In the genomic region with DNA sequence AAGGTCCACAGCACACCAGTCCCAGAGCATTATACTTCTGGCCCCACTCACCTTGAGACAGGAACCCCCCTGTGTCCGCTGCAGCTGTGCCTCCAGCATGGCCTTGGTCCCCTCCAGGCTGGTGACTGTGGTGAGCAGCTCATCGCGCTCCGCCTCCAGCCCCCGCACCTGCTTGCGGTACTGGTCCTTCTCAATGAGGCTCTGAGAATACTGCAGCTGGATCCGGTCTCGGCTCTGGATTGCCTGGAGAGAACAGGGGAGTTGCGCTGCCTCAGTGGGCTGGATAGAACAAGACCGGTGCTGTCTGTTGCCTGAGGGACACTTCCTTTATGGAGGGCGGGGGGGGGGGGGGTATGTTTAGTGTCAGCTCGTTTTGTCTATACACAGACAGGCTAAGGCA, we compare ENCODE assay signal across 13 mouse cellular contexts. TPM values are rescaled to one million over a fixed set of nuclear protein-coding genes. Genes with fewer than 3 reads are reported as not detected.
DNase-seq lines count a peak whose midpoint lies in the region; ATAC-seq lines count a peak whose summit lies in the region.
"Had no signal": no experiment of that assay in that cellular context is flagged by ENCODE, and none has a peak within 500 bp of the region (broad histone marks: within the 10 kb centered on the region; RNA-seq: fewer than 3 reads in every experiment).

No protein-coding gene starts in this region.

- no peak overlapping the region for H3K9ac ChIP-seq in hindbrain, embryonic 12.5 days
- no peak overlapping the region for H3K9ac ChIP-seq in liver, embryonic 15.5 days
- H3K9ac ChIP-seq in stomach, embryonic 14.5 days (replicated peaks; ENCODE audit: low read depth, low read length), result no peak overlapping the region
- H3K9ac ChIP-seq: embryonic facial prominence, embryonic 13.5 days; forebrain, embryonic 13.5 days had no signal

- intact Hi-C loops in left cerebral cortex, postnatal 10 days (cut with DNase I), result no loop called here

- ATAC-seq in hindbrain, embryonic 12.5 days (ENCODE audit: low FRiP score), result no peak
- ATAC-seq in liver, embryonic 15.5 days (ENCODE audit: insufficient read depth), result no peak
- ATAC-seq in stomach, embryonic 14.5 days (ENCODE audit: insufficient number of reproducible peaks, insufficient read depth, low FRiP score, low read depth), result no peak
- ATAC-seq: forebrain, embryonic 13.5 days had no signal

- H3K27ac ChIP-seq in hindbrain, embryonic 10.5 days, result peak overlapping the region; percentile 24
- no peak overlapping the region for H3K27ac ChIP-seq in hindbrain, embryonic 12.5 days
- H3K27ac ChIP-seq in liver, embryonic 15.5 days (replicated peaks), result 0 out of 2 replicates have a peak overlapping the region, but pooled peaks have one; percentile 19
- peak overlapping the region; percentile 33; the same call in 1 of the 2 replicates for H3K27ac ChIP-seq in stomach, embryonic 14.5 days (ENCODE audit: low read length)
- H3K27ac ChIP-seq: embryonic facial prominence, embryonic 13.5 days; forebrain, embryonic 13.5 days had no signal

- no peak for DNase-seq in hindbrain, embryonic 10.5 days (ENCODE audit: low spot score)
- no peak for DNase-seq in liver
- DNase-seq in heart, postnatal 4 days, result peak; percentile 8
- DNase-seq in left cerebral cortex, postnatal 10 days (ENCODE audit: extremely low spot score in 1 of 2, low spot score in 2 of 2), result no peak
- DNase-seq: cerebellum, postnatal 25 days; layer of hippocampus, adult 9-11 months; retina, postnatal 1 day; spleen, adult 18-20 months had no signal

- WGBS in hindbrain, embryonic 10.5 days, result 83% methylated on average over 12 of the region's 12 CpGs
- WGBS in hindbrain, embryonic 12.5 days, result 84% methylated on average over 12 of the region's 12 CpGs
- 65% methylated on average over 12 of the region's 12 CpGs for WGBS in liver, embryonic 15.5 days (ENCODE audit: insufficient replicate concordance)
- 84% methylated on average over 12 of the region's 12 CpGs for WGBS in stomach, embryonic 14.5 days

- H3K4me1 ChIP-seq in hindbrain, embryonic 10.5 days (replicated peaks), result peaks cover 51% of the 10 kb centered on the region
- H3K4me1 ChIP-seq in hindbrain, embryonic 12.5 days, result peaks cover 23% of the 10 kb centered on the region
- H3K4me1 ChIP-seq in liver, embryonic 15.5 days (replicated peaks), result peaks cover 9% of the 10 kb centered on the region; the same call in 1 of the 2 replicates
- H3K4me1 ChIP-seq in stomach, embryonic 14.5 days (ENCODE audit: control insufficient read depth, insufficient read depth, low read length), result peaks cover 17% of the 10 kb centered on the region; the same call in 1 of the 2 replicates

- no peak overlapping the region for H3K4me3 ChIP-seq in hindbrain, embryonic 10.5 days
- H3K4me3 ChIP-seq in hindbrain, embryonic 12.5 days, result no peak overlapping the region
- H3K4me3 ChIP-seq in liver, embryonic 15.5 days (replicated peaks), result no peak overlapping the region
- no peak overlapping the region for H3K4me3 ChIP-seq in stomach, embryonic 14.5 days (ENCODE audit: low read depth, low read length)
- H3K4me3 ChIP-seq: embryonic facial prominence, embryonic 13.5 days; forebrain, embryonic 13.5 days had no signal

- H3K36me3 ChIP-seq in hindbrain, embryonic 10.5 days, result no peaks in the 10 kb centered on the region
- no peaks in the 10 kb centered on the region for H3K36me3 ChIP-seq in hindbrain, embryonic 12.5 days
- H3K36me3 ChIP-seq in liver, embryonic 15.5 days (replicated peaks), result no peaks in the 10 kb centered on the region; the same call in 1 of the 2 replicates
- no peaks in the 10 kb centered on the region for H3K36me3 ChIP-seq in stomach, embryonic 14.5 days (ENCODE audit: control insufficient read depth, insufficient read depth, low read length)
- H3K36me3 ChIP-seq: embryonic facial prominence, embryonic 13.5 days had no signal

- H3K27me3 ChIP-seq in hindbrain, embryonic 10.5 days (ENCODE audit: insufficient read depth, poor library complexity, severe bottlenecking), result 0 out of 2 replicates have a peak, but pooled peaks cover 7% of the 10 kb centered on the region
- peaks cover 5% of the 10 kb centered on the region; the same call in 1 of the 2 replicates for H3K27me3 ChIP-seq in hindbrain, embryonic 12.5 days
- H3K27me3 ChIP-seq in liver, embryonic 15.5 days, result no peaks in the 10 kb centered on the region
- no peaks in the 10 kb centered on the region for H3K27me3 ChIP-seq in stomach, embryonic 14.5 days (ENCODE audit: control insufficient read depth, insufficient read depth, low read length)
- H3K27me3 ChIP-seq: forebrain, embryonic 13.5 days had no signal

- no peaks in the 10 kb centered on the region for H3K9me3 ChIP-seq in hindbrain, embryonic 10.5 days
- H3K9me3 ChIP-seq in hindbrain, embryonic 12.5 days (replicated peaks), result no peaks in the 10 kb centered on the region
- no peaks in the 10 kb centered on the region for H3K9me3 ChIP-seq in liver, embryonic 15.5 days (replicated peaks)
- H3K9me3 ChIP-seq in stomach, embryonic 14.5 days (ENCODE audit: control insufficient read depth, low read depth, low read length), result no peaks in the 10 kb centered on the region
- H3K9me3 ChIP-seq: embryonic facial prominence, embryonic 13.5 days; forebrain, embryonic 13.5 days had no signal

- no peak overlapping the region for H3K4me2 ChIP-seq in hindbrain, embryonic 12.5 days (replicated peaks)
- no peak overlapping the region for H3K4me2 ChIP-seq in liver, embryonic 15.5 days
- H3K4me2 ChIP-seq in stomach, embryonic 14.5 days (replicated peaks; ENCODE audit: low read depth, low read length), result no peak overlapping the region
- H3K4me2 ChIP-seq: embryonic facial prominence, embryonic 13.5 days; forebrain, embryonic 13.5 days had no signal

RNA-seq across cellular contexts. Expression of a gene that starts 11.9 kb away (rescaled TPM):
- 4.3 and 4.5 TPM in 2 replicates for polyA plus RNA-seq in hindbrain, embryonic 10.5 days (2016; fragmentation: Nextera tagmentation; extraction: Ambion mirVana)
- polyA plus RNA-seq in hindbrain, embryonic 12.5 days (2016; fragmentation: Nextera tagmentation; extraction: Ambion mirVana), result 2.7 and 2.9 TPM in 2 replicates
- 1.8 and 2.5 TPM in 2 replicates for polyA plus RNA-seq in liver, embryonic 15.5 days (2015; fragmentation: Nextera tagmentation; extraction: Ambion mirVana)
- total RNA-seq in heart, postnatal 4 days (2021), result 10 to 100 TPM; 15.9 to 18.8 TPM
- 6.5 and 7.6 TPM in 2 replicates for polyA plus RNA-seq in stomach, embryonic 14.5 days (2014; fragmentation: Nextera tagmentation; extraction: Ambion mirVana)
- total RNA-seq in left cerebral cortex, postnatal 10 days (2021), result 1 to 10 TPM; 4.3 to 5.1 TPM

RNA-seq across cellular contexts. Expression of a gene that starts 17.7 kb away (rescaled TPM):
- 71.6 and 79.0 TPM in 2 replicates for polyA plus RNA-seq in hindbrain, embryonic 10.5 days (2016; fragmentation: Nextera tagmentation; extraction: Ambion mirVana)
- polyA plus RNA-seq in hindbrain, embryonic 12.5 days (2016; fragmentation: Nextera tagmentation; extraction: Ambion mirVana), result 51.7 and 58.0 TPM in 2 replicates
- polyA plus RNA-seq in liver, embryonic 15.5 days (2015; fragmentation: Nextera tagmentation; extraction: Ambion mirVana), result 4.6 and 5.2 TPM in 2 replicates
- total RNA-seq in heart, postnatal 4 days (2021), result 10 to 100 TPM; 17.6 to 18.1 TPM
- 15.7 and 16.9 TPM in 2 replicates for polyA plus RNA-seq in stomach, embryonic 14.5 days (2014; fragmentation: Nextera tagmentation; extraction: Ambion mirVana)
- total RNA-seq in left cerebral cortex, postnatal 10 days (2021), result 1 to 10 TPM; 6.7 to 7.6 TPM

RNA-seq across cellular contexts. Expression of a gene that starts 51.4 kb away (rescaled TPM):
- 19.2 and 19.4 TPM in 2 replicates for polyA plus RNA-seq in hindbrain, embryonic 10.5 days (2016; fragmentation: Nextera tagmentation; extraction: Ambion mirVana)
- 15.1 and 15.6 TPM in 2 replicates for polyA plus RNA-seq in hindbrain, embryonic 12.5 days (2016; fragmentation: Nextera tagmentation; extraction: Ambion mirVana)
- 13.0 and 15.2 TPM in 2 replicates for polyA plus RNA-seq in liver, embryonic 15.5 days (2015; fragmentation: Nextera tagmentation; extraction: Ambion mirVana)
- total RNA-seq in heart, postnatal 4 days (2021), result 10 to 100 TPM; 55.3 to 59.9 TPM
- polyA plus RNA-seq in stomach, embryonic 14.5 days (2014; fragmentation: Nextera tagmentation; extraction: Ambion mirVana), result 40.7 and 41.7 TPM in 2 replicates
- 1 to 10 TPM; 6.2 to 8.4 TPM for total RNA-seq in left cerebral cortex, postnatal 10 days (2021)
